Mouse (Mus musculus) stomach, postnatal 0 days (tissue): ENCODE results near the gene Qpct. TPM values are rescaled to one million over a fixed set of nuclear protein-coding genes. Genes with fewer than 3 reads are reported as not detected.

ENCODE experiments used
- ATAC-seq: fragments of 200-750 bp; cut with Nextera tagmentation; 2 replicates; pipeline ENCODE4 v1.8.0; 2017; ENCODE audit not compliant: low FRiP score, low TSS enrichment
- DNase-seq: peaks from one replicate; pipeline ENCODE4 v3.0.0-alpha.2; 2016; ENCODE audit warnings: low spot score
- H3K27ac ChIP-seq: fragments of 300-500 bp; sonication (generic); replicated peaks from 2 replicates; pipeline ENCODE4 v1.5.1; 2014; ENCODE audit warnings: mild to moderate bottlenecking, control low read depth
- H3K27me3 ChIP-seq: fragments of 300-500 bp; sonication (generic); 2 replicates; pipeline ENCODE4 v1.6.1; 2014; ENCODE audit warnings: low read length; ENCODE audit not compliant: control insufficient read depth, insufficient read depth
- H3K36me3 ChIP-seq: fragments of 300-500 bp; sonication (generic); 2 replicates; pipeline ENCODE4 v1.6.1; 2014; ENCODE audit warnings: low read length, mixed read lengths; ENCODE audit not compliant: control insufficient read depth, insufficient read depth
- H3K4me1 ChIP-seq: fragments of 300-500 bp; sonication (generic); replicated peaks from 2 replicates; pipeline ENCODE4 v1.6.1; 2014; ENCODE audit warnings: antibody characterized with exemption; ENCODE audit not compliant: control insufficient read depth, insufficient read depth
- H3K4me2 ChIP-seq: fragments of 300-500 bp; sonication (generic); replicated peaks from 2 replicates; pipeline ENCODE4 v1.6.1; 2014; ENCODE audit warnings: low read depth, mild to moderate bottlenecking, control low read depth, moderate library complexity
- H3K4me3 ChIP-seq: fragments of 300-500 bp; sonication (generic); 2 replicates; pipeline ENCODE4 v1.5.1; 2014; ENCODE audit warnings: low read depth, low read length, control low read depth
- H3K9ac ChIP-seq: fragments of 300-500 bp; sonication (generic); 2 replicates; pipeline ENCODE4 v1.6.1; 2014; ENCODE audit warnings: mild to moderate bottlenecking, low read length, control low read depth, mixed read lengths
- H3K9me3 ChIP-seq: fragments of 300-500 bp; sonication (generic); 2 replicates; pipeline ENCODE4 v1.6.1; 2016; ENCODE audit warnings: low read length; ENCODE audit not compliant: control insufficient read depth
- CTCF ChIP-seq: IDR thresholded peaks from 2 replicates; pipeline ENCODE4 v1.5.1; 2016; ENCODE audit warnings: antibody characterized with exemption, low read depth, mild to moderate bottlenecking, moderate library complexity
- EP300 ChIP-seq: optimal IDR thresholded peaks from 2 replicates; pipeline ENCODE3; 2016; ENCODE audit warnings: antibody characterized with exemption
- WGBS: fragments of 180-500 bp; shearing (Covaris S2); extraction: QIAGEN DNeasy Blood & Tissue Kit; methylation state at CpG from one replicate; pipeline ENCODE4 v1.1.7; 2014; 5-methylcytosine and 5-hydroxymethylcytosine counted together
- polyA plus RNA-seq: library from polyadenylated mRNA; unstranded; fragments of >200 nt; fragmentation: Nextera tagmentation; extraction: Ambion mirVana; gene quantifications from 2 replicates; pipeline ENCODE4 v1.2.1, GENCODE M21; 2015

Gene Qpct
- polyA plus RNA-seq, 1 experiment from 2014 or later = 23.6 TPM

DNA sequence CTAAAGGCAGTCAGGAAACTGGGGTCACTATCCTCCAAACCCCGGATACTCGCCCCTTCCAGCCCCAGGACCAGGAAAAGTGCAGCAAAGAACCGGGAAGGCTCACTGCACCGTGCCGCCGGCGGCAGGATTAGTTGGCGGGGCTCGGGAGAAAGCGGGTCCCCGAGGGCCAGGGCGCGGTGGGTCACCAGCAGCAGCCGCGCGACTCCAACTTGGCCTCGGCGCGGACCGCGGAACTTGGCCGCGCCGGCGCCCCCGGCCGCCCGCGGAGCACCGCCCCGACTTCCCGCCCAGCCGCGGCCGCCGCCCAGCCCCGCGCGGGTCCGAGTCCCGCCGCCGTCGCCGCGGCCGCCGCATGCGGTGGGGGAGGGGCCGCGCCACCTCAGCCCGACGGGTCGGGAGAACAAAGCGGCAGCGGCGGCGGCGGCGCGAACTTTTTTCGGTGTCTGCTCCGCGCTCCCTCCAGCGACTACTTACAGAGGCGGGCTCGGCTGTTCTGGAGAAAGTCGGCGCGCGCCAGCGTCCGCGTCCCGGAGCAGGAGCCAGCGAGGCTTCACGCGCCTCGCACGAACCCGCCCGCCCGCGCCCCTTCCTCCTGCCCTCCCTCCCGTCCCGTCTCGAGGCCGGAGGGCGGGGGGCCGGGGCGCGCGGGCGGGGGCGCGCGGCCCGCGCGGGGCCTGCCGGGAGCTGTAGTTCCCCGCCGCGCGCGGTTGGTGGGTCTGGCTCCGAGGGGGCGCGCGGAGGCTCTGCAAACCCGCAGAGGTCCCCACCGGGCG lies 31.3 kb upstream of the Qpct start, which contains the start of gene Prkd3:
TSS of gene Prkd3 (minus strand) at position 609 of the 776 bp plus-strand sequence.
- 0% methylated on average over 51 of the region's 113 CpGs for WGBS
- peak within 1 kb of the TSS; percentile 93 for H3K4me2 ChIP-seq
- no peaks in the 10 kb centered on the region for H3K9me3 ChIP-seq
- DNase-seq = peak; percentile 77
- H3K36me3 ChIP-seq = no peaks in the 10 kb centered on the region
- peak; percentile 91 for ATAC-seq
- peak within 1 kb of the TSS; percentile 91 for H3K27ac ChIP-seq
- no peaks in the 10 kb centered on the region for H3K4me1 ChIP-seq
- TF ChIP-seq CTCF = no peak
- no peak for TF ChIP-seq EP300
- peak within 1 kb of the TSS; percentile 87 for H3K9ac ChIP-seq
- peak within 1 kb of the TSS; percentile 79 for H3K4me3 ChIP-seq
- no peaks in the 10 kb centered on the region for H3K27me3 ChIP-seq

DNA sequence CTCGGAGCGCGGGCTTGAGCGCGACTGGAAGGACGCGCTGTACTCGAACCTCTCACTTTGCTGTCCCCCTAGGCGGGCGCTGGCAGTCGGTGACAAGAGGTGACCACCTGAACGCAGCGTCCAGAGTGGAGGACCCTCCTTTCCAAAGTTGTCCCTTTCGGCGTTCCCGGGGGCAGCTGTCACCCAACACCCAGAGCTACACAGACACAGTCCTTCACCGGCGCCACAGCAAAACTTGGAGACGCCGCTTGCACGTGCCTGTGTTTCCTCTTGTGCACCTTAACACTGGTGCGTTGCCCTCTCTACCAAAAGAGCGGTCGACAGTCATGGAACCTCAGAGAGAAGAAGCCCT lies 30.7 kb upstream of the Qpct start:
- DNase-seq (no peak), ATAC-seq (no peak)
- Histone ChIP-seq H3K27me3 (no peaks in the 10 kb centered on the region), H3K9ac (peak overlapping the region; percentile 87), H3K36me3 (no peaks in the 10 kb centered on the region), H3K27ac (peak overlapping the region; percentile 91; the same call in 1 of the 2 replicates), H3K4me2 (peak overlapping the region; percentile 93), H3K9me3 (no peaks in the 10 kb centered on the region), H3K4me3 (peak overlapping the region; percentile 79), H3K4me1 (no peaks in the 10 kb centered on the region)
- TF ChIP-seq EP300 (no peak), CTCF (no peak)
- WGBS = 3% methylated on average over 20 of the region's 24 CpGs

DNA sequence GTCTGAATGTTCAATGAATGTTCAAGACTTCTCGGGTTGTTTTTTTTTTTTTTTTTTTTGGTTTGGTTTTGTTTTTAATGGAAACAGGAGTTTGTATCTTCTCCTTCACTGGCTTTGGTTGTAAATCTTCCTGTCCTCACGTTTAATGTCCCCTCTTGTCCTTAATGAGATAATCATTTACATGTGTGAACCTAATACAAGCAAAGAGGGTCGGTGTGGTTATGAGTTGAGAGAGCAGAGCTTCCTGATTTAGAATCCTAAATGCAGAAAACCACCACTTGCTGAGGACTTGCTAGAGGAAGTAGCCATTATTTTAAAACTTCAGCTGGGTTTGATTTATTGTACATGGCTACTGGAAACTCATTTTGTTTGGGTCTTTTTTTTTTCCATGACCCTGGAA lies 29.0 kb upstream of the Qpct start:
- Histone ChIP-seq H3K4me2 (no peak overlapping the region), H3K36me3 (no peaks in the 10 kb centered on the region), H3K27me3 (no peaks in the 10 kb centered on the region), H3K9ac (no peak overlapping the region), H3K4me1 (no peaks in the 10 kb centered on the region), H3K27ac (no peak overlapping the region), H3K4me3 (no peak overlapping the region), H3K9me3 (no peaks in the 10 kb centered on the region)
- 50% methylated on average over 3 of the region's 3 CpGs for WGBS
- TF ChIP-seq EP300 = no peak
- no peak for TF ChIP-seq CTCF
- no peak for ATAC-seq
- no peak for DNase-seq

DNA sequence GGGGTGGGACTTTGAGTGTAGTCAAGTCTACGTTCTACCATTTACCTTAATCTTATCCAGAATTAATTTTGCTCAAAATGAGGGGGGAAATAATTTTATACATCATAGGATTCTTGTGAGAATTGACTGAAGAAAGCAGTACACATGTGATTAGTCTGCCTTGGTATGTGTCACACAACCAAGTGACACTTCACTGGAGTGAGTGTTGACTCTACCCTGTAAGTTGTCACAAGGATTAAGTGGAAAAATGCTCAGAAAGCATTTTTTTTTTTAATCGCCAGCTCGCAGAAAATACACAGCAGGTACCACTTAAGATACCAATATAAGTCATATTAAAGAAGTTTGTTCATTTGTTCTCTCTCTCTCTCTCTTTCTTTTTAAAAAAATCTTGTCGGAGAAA lies 27.2 kb upstream of the Qpct start:
- TF ChIP-seq EP300 (no peak), CTCF (no peak)
- ATAC-seq = no peak
- no peak for DNase-seq
- Histone ChIP-seq H3K9me3 (no peaks in the 10 kb centered on the region), H3K27ac (no peak overlapping the region), H3K4me1 (no peaks in the 10 kb centered on the region), H3K27me3 (no peaks in the 10 kb centered on the region), H3K36me3 (no peaks in the 10 kb centered on the region), H3K9ac (no peak overlapping the region), H3K4me2 (no peak overlapping the region), H3K4me3 (no peak overlapping the region)
- WGBS = 62% methylated on average over 4 of the region's 4 CpGs

DNA sequence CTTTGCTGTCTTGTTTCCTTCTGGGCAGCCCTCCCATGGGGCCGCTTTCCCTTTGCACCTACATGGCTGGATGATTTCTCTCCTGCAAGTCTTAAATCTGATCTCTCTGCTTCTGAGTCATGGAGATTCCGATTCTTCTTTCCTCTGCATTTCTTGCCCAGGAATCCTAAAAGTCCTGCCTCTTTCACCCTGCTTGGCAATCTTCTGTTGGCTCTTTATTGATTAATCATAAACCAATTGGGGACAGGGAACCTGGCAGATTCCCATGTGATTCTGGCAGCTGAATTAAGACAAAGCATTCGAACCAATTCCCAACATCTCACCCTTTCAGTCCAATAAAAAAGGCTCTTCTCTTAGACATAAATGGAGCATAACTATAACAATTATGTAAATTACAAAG lies 22.5 kb upstream of the Qpct start:
- TF ChIP-seq EP300 = no peak
- TF ChIP-seq CTCF = no peak
- Histone ChIP-seq H3K9ac (no peak overlapping the region), H3K27ac (no peak overlapping the region), H3K9me3 (no peaks in the 10 kb centered on the region), H3K4me2 (no peak overlapping the region), H3K4me3 (no peak overlapping the region), H3K27me3 (no peaks in the 10 kb centered on the region), H3K36me3 (no peaks in the 10 kb centered on the region), H3K4me1 (no peaks in the 10 kb centered on the region)
- ATAC-seq = no peak
- no peak for DNase-seq
- WGBS = 80% methylated on average over 3 of the region's 3 CpGs

DNA sequence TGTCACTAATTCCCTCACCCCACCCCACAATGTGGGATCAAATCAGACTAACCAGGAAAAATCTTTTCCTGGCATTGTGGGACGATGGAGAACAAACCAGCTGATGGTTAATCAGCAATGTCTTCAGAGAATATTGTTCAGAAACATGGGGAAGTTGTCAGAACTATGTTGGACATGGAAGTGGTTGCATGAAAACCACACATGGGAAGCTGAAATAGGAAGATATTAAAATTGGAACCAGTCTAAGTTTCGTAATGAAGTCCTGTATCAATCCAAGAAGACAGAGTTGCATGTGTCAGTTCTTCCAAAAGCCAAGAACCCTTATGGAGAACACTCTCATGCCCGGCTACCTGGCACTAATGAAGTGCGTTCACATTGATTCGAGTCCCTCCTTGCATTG lies 20.1 kb upstream of the Qpct start:
- H3K36me3 ChIP-seq = no peaks in the 10 kb centered on the region
- H3K9me3 ChIP-seq = no peaks in the 10 kb centered on the region
- DNase-seq (no peak), ATAC-seq (no peak)
- no peaks in the 10 kb centered on the region for H3K4me1 ChIP-seq
- no peak overlapping the region for H3K4me3 ChIP-seq
- H3K27me3 ChIP-seq = no peaks in the 10 kb centered on the region
- H3K9ac ChIP-seq = no peak overlapping the region
- no peak for TF ChIP-seq EP300
- TF ChIP-seq CTCF = no peak
- 87% methylated on average over 5 of the region's 5 CpGs for WGBS
- no peak overlapping the region for H3K27ac ChIP-seq
- H3K4me2 ChIP-seq = no peak overlapping the region
